Mouse (Mus musculus) lung, postnatal 4 days (tissue): ENCODE results near the gene Zfp941.
A peak's percentile ranks its signal among the peaks of the same experiment; 100 is the strongest.

ENCODE experiments used
- DNase-seq, 2 experiments: peaks; one replicate each; pipeline ENCODE4 v3.0.0; 2021

Gene Zfp941

DNA sequence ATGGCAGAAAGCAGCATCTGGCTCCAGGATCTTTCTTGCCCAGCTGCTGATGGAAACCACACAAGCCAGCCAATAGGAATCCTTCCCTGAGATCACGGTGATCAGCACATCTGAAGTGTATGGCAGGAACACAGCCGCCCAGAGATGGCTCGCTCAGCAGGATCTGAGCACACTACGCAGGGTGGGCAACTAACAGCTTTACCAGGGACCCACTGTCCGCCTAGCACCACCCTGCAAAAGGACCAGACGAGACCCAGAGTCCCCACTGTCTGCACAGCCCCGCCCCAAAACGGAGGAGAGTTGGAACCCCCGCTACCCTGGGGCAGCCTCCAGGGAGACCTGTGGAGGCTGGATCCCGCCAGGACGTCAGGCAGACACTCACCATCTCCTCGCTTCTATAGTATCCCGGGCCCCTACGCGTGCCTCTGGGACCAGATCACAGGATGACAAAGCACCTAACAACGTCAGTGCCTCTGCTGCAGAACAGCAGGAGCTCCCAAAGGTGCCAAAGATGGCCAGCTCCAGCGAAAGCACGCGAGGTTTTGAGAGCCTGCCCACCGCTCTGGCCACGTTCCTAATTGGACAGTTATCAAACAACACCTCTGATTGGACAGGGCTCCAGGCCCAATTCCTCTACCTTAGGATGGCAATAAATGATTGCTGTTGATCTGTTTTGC is at the start of gene Zfp941:
TSS of gene Zfp941 (minus strand) at position 526 of the 677 bp plus-strand sequence.
- DNase-seq: peak in 1 of 2 experiments; percentile 21

- no peak for DNase-seq
Observed at GRCm38 (mm10) chr7:140864761-140865160, 42.8 kb upstream of the Zfp941 start.

GRCm38 (mm10) chr7:140860728-140861127 is 38.8 kb upstream of the Zfp941 start:
- DNase-seq: no peak

DNA sequence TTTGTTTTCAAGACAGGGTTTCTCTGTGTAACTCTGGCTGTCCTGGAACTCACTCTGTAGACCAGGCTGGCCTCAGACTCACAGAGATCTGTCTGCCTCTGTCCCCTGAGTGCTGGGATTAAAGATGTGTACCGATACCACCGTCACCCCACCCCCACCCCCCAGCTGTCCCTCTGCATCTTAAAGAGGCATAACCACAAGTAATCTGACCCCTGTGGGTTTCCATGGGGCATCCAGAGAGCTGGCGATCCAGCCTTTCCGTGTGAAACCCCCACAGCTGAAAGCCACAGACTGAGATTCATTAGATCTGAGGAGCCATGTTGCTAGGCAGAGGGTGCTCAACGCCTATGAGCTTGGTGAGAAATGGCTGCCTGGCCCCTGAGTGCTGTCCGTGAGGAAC is 38.0 kb upstream of the Zfp941 start:
- DNase-seq: no peak

DNA sequence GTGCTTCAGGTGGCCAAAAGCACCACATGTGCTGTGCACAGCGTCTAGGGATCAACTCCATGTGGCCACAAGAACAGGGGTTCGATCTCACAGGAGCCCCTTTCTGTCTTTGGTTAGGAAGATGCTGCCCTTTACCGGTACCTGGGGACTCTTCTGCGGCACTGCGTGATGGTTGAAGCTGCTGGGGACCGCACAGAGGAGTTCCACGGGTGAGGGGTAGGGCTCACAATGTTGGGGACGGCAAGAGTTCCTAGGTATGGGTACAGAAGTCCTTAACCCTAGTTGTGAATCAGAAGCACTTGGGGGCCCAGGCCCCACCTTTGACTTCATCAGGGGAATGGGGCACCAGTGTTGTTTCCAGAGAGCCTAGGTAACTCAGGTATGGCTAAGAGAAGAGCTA is 36.8 kb upstream of the Zfp941 start:
- peak in 1 of 2 experiments; percentile 12 for DNase-seq

- DNase-seq: peak in 1 of 2 experiments; percentile 31
Observed at GRCm38 (mm10) chr7:140857550-140858505, 35.9 kb upstream of the Zfp941 start, which contains the start of gene Bet1l. Gene Bet1l (minus strand): TSS chr7:140857577.

DNA sequence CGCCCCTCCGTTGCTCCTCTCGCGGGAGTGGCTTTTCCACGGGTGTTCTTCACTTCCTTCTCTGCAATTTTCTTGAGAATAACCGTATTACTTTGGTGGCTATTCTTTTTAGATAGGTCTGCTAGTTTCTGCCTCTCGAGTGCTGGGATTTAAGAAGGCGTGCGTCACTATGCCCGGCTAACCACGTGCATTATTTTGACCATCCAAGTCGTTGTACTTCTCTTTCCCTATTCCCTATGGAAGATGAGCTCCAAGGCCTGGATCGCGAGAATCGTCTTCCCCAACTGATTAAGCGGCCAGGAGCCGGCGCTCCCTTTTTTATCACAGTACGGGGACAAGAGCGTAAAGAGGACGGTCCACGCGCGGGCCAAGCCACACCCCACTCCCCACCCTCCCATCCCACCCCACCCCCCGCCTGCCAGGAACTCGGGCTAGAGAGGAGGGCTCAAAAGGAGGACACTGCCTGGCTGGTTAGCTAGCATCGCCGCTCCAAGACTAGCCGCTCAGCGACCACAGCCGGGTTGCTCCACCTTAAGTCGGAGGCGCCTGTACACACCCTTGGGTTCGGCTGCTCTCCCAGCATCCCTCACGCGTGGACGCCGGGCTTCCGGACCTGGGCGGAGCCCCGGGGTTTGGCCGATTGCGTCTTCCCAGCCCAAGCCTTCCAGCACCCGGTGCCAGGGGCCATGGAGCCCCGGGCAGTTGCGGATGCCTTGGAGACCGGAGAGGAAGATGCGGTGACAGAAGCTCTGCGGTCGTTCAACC is 35.0 kb upstream of the Zfp941 start, which contains the start of gene Ric8a:
TSS of gene Ric8a (plus strand) at position 173 of the 765 bp plus-strand sequence.
- DNase-seq: peak; percentile 93 to 94

DNA sequence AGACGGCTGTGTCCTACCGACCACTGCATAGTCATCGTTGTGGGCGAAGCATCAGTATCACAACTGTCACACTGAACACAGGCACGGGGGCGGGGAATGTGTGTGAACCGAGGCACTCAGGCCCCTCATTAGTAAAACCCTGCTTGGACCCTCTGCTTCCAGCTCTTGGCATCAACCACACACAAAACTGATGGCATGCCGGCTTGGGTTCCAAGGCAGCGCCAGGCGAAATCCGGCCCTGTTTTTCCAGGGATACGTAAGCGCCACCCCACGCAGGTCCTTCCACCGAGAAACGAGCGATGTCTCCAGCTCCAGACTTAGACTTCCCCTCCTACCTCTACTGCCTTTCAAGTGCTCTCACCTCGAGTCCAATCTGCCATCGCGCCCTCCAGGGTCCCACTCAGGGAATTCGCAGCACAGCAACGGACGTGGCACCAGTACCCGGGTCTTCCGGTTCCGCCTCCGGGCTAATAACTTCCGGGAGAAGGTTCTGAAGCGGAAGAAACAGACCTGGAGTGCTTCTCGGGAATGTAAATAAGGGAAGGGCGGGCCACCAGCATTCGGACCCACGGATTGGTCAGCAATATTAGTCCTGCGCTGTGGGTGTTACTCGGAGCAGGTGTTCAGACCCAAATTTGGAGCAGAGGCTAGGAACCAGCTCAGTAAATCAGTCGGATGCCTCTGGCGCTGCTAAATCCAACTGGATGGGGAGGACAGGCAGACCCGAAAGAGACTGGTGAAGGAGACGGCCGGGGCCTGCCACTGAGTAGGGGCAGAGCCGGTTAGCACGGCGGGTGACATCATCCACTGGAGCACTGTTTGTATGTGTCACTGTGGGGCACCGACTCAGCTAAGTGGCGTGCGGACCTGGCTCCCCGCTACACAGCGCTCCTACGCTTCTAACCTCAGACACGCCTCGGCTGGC is 34.1 kb upstream of the Zfp941 start, which contains the start of gene Gm45785:
TSS of gene Gm45785 (minus strand) at position 472 of the 925 bp plus-strand sequence.
- DNase-seq: peak; percentile 88 to 92

- no peak for DNase-seq
Observed at GRCm38 (mm10) chr7:140855181-140855580, 33.2 kb upstream of the Zfp941 start.

DNA sequence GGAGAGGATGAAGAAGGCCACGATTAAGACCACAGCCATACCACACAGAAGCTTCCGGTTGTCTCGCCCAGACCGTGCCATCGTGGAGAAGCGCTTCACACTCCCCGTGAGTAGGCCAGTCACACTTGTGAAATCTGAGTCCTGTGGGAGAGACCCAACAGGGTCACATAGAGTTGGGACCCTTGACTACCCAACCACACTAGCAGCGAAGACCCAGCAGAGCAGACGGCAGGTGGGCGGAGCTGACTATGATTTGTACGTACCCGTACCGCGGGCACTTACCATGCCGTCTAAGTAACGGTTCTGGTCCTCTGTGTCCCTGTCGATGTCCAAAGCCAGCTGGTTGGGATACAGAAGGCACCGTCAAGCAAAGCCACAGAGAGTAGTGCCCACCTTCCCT is 32.5 kb upstream of the Zfp941 start:
- no peak for DNase-seq

GRCm38 (mm10) chr7:140853386-140853785 is 31.4 kb upstream of the Zfp941 start:
- no peak for DNase-seq

DNA sequence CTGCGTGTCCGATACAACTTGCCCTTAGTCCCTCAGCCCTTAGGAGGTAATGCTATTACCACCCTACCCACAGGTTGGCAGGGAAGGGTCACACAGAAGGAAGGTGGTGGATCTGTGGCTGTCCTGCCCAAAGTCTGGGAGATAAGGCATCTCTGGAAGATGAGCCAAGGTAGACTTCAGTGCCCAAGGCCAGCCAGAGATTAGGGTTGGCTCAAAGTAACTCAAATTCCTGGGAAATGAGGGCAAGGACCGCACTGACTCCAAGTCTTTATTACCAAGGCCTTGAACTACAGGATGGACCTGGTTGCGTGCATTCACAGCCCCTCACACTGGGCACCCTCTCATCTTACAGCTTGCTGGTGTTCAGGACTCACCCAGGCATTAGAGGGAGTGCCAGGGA is 29.9 kb upstream of the Zfp941 start:
- DNase-seq: no peak

DNA sequence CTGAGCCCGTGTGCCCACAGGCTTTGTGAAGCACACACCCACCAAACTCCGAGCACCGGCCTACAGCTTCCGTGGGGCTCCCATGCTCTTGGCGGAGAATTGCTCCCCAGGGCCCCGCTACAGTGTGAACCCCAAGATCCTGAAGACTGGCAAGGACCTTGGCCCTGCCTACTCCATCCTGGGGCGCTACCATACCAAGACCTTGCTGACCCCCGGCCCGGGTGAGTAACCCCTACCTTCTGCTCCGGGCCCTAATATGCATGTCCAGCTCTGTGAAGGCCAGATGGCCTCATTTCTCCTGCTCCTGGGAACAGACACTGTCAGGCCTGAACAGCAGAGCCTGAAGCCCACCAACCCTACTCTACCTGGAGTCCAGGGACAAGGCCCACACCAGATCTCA is 26.6 kb upstream of the Zfp941 start:
- DNase-seq: no peak

DNA sequence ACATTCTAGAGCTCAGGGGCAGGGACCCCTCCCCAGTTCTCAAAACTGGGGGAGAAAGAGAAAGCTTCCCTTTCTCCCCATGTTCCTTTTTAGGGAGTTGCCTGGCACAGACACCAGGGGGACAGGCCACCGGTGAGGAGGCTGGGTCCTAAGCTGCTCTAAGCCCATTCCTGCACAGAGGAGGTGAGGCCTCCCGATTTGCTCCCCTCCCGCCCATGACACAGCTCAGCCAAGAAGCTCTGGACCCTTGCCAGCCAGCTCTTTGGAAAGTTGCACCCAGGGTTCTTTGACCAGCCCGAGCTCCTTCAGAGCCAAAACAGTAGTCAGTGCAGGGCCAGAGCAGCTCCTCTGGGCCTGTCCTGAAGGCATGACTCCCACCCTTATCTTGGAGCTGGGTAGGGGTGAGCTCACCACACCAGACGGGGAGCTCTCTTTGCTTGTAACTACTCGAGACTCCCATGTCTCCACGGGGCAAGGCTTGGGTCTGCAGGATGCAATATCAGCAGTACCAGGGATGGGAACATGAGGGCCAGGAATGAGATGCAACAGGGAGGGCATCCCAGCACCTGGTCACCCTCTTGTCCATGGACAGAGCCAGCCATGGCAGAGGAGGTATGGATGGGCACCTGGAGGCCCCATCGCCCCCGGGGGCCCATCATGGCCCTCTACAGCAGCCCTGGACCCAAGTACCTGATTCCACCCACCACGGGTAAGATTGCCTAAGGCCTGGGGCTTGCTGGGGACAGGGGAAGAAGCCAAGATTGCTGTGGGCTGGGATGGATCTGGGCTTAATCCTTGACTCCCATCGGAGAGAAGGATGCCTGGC is 26.0 kb upstream of the Zfp941 start, which contains the start of gene Odf3:
TSS of gene Odf3 (plus strand) at position 51 of the 826 bp plus-strand sequence.
- DNase-seq: peak; percentile 44 to 55

DNA sequence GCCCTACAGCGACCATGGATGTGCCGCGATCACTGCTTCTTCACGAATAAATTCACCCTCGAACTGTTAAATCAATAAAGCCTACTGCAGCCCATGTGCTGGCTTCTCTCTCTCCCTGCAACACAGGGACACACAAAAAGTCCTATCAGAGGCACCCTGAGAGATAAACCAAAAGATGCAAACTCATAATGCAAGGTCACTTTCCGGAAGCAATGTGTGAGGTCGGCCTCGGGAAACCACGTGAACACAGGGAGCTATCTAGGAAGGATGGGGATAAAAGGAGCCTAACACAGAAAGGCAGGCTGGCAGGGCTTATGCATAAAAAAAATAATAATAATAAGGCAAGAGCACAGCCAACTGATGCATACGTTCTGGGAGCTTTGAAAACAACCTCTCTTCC is 24.7 kb upstream of the Zfp941 start:
- no peak for DNase-seq

DNA sequence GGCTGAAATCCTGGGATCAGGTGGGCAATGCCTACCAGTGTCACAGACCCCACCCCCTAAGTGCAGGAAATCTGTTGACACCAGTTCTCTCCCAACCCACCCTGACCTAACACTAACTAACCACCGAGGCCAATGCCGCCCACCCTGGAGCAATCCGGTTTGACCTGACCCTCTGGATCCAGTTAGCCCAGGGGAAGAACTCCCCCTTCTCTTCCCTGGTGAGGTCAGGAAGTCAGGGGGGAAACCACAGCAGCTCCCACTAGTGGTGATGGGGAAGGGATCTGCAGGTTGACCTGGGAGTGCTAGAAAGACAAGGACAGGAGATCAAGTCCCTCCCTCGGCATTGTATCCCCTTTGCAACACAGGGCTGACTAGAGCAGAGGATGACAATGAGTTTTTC is 23.7 kb upstream of the Zfp941 start:
- DNase-seq: no peak

- DNase-seq: peak; percentile 90 to 93
Observed at GRCm38 (mm10) chr7:140844905-140845665, 23.1 kb upstream of the Zfp941 start, which contains the start of gene Scgb1c1. Gene Scgb1c1 (plus strand): TSS chr7:140845547.

DNA sequence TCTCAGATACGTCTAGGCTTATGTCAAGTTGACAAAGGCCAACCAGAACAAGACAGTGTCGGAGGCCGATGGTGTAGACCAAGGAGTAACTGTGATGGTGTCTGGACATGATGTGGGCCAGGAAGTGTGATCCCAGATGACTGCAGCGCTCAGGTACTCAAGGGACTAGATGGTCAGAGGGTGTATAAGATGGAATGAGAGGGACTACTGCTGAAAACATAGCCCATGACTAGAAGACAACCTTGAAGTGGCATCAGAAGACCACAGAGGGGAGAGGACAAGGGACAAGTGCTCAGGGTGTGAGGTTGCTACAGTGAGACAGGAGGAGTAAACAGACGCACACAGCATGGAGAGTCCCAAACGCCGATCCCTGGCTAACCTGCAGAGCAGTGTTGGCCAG is 21.8 kb upstream of the Zfp941 start:
- no peak for DNase-seq
